Mouse (Mus musculus) gastrocnemius, adult 8-10 months (tissue): ENCODE results near the gene Arcn1. TPM values are rescaled to one million over a fixed set of nuclear protein-coding genes. Genes with fewer than 3 reads are reported as not detected.
A peak's percentile ranks its signal among the peaks of the same experiment; 100 is the strongest.
"Not testable (repeated sequence)": the region's sequence is repeated elsewhere in the genome, so short reads cannot be mapped to it uniquely, and the experiment has no call there.

Experiments
- DNase-seq, 2 experiments: peaks; one replicate each; pipeline ENCODE4 v3.0.0; 2022; ENCODE audit warnings: low spot score in 2 of 2
- total RNA-seq, 4 experiments: library from RNA; stranded (reverse); gene quantifications; 2 replicates each; pipeline ENCODE4 v1.2.4; 2022

Arcn1 gene
- 10 to 100 TPM; 73.3 to 85.5 (median 80.4) TPM for total RNA-seq

DNA sequence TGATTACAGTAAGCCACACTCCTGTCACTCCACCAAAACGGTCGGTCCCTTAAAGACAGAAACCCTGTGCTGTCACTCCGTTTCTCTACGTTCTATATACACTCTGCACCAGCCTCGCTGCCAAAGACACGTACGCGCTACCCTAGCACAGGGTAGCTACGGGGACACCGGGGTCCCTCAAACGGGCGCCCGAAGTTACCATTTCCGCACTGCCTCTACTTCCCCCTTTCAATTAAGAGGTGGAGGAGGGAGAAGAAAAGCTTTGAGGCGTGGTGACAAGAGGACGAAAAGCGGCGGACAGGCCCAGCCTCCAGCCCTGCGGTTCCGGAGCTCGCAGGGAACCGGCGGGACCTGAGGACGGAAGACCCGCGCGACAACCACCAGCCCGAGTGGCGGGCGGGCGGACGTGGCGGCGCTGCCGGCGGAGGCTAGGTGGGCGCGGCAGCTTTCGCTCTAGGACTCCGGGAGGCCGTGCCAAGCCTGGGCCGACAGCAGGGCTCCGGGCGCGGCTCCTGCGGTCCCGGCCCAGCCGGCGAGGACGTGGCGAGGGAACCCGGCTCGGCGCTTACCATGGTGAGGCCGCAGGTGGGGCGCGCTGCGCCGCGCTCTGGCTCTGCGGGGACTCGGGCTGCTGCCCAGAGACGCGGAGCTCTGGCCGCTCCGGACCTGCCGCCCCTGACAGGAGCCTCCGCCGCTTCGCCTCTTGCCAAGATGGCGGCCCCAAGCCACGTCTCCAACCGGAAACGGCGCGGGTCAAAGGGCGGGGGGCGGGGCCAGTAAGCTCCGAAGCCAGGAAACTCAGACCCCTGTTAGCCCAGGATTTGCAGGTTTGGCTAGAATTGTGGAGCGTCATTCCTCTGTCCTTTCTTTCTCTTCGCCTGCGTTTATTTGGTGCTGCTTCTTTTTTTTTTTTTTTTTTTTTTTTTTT, at the start of gene Arcn1, which contains the start of gene Ift46:
Gene Arcn1 (minus strand): TSS at position 745 of the 928 bp plus-strand sequence.
Gene Ift46 (plus strand): TSS at position 808 of the 928 bp plus-strand sequence.
- peak; percentile 66 to 77 for DNase-seq

DNA sequence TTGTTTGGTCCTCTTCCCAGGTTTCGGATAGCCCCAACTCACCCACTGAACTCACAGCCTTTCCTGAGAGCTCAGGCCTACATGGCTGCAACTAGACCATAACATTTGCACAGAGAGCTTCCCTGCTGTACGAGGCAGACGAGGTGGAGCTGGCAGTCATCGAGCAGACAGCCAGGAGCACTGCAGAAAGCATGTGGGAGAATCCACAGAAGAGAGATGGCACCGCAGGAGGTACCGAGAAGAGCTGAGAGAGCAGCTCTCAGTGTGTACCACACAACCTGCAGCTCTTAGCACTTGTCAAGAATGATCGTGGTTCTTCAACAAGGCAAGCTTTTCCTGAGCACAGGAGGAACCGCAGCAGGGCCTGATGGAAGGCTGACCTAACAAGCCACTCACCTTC, 46.5 kb upstream of the Arcn1 start:
- DNase-seq: no peak

DNA sequence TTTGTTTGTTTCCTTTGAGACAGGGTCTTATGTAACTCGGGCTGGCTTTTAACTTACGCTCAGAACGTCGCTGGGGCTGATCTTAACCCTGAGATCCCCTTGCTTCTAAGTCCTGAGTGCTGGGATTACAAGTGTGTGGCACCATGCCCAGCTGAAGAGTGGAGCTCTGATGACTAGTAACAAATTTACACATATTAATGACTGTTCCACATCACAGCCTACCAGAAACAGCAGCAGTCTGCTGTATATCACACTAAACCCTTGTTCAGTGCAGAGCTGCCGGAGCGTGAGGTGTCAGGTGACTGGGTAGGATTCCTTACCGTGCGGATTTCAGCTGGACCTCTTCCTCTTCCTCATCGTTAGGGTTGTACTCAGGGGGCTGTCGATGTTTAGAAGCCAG, 42.7 kb upstream of the Arcn1 start:
- no peak for DNase-seq

DNA sequence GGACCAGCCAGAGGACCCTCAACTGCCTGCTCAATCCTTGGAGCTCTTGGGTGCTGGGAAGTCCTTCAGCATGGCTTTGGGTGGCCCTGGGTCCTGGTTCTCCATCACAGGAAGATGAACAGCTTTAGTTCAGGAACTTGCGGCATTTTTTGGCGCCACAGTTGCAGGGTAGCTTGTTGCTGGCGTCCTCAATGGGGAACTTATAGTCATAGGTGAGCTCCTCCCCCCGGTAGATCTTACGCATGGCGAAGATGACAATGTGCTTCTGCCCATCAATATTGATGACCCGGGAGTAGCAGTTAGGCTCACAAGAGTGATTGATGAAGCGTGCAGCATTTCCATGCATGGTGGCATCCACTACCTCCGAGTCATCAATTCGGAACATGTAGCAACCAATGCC, 40.1 kb upstream of the Arcn1 start:
- DNase-seq: no peak

DNA sequence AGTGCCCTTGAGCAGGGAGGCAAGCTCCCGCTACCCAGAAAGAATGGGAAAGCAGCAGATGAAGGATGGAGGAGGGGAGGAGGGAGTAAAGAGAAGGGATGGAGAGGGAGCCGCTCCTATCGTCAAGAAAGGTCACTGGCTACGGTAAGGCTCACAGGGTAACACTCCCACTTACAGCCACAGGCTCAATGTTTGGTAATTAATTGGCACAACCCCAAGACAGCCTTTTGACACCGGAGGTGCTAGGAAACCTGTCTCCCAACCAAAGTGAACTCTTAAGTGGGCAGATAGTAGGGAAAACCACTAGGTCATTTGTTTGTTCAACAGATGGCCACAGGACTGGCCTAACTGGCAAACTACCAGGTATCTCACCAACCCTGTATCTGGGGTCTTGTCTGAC, 39.5 kb upstream of the Arcn1 start:
- DNase-seq: no peak

DNA sequence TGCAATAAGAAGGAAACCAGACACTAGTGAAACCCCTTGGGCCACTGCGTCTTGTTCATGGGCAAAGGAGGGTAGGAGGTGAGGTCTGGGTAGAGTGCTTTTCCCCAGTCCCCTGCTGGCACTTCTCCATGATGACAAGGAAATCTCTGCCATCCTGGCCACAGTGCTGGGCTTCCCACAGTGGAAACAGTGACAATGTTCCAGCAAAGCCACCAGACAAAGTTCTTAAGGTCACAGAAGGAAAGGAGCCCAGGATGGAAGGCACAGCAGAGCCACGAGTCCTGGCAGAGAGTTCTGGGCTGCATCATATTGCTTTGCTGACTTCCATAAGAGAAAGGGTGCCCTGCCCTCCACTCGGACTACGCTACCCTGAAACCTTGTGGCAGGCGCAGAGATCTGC, 37.9 kb upstream of the Arcn1 start:
- no peak for DNase-seq

DNA sequence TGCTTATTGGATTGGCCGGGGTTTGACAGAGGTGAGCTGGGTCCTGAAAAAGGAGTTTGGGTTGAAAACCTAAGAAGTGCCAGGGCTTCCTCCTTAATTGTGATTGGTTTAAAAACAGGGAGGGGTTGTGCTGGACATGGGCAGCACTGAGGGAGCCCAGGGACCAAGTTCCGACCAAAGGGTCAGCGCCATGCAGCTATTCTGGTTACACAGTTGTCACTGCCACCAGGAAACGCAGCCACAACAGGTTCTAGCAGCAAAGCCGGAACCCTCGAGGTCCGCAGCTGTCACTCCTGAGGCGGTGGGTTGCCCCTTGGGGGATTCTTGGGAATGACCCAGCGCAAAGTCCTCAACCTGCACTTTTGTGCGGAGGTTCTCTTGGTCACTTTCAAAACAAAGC, 37.0 kb upstream of the Arcn1 start:
- DNase-seq: no peak

DNA sequence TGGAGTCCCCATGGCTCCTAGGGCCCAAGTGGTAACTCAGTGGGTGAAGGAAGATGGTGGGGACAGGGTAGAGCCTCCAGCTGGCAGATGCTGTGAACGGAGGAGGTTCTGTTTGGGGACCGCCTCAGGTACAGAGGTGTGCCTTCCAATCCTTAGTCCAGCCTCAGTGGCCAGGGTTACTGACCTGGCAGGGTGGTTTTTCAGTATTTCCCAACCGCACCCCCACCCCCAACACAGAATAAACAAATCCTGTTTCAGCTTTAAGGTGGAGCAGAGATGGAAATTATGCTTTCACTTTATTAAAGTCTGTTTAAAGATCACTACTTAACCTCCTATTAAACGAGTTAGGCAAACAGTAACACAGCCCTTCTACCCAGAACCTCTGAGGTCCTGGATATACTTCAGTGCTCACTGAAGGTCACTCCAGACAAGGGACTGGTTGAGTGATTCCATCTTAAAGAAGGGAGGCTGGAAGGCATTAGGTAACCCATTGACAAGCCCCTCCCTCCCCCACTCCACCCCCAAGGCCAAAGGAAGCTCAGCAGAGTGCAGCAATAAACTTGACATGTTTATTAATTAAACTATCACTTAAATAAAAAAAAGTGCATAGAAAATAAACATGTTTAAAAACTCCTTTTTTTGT, 35.3 kb upstream of the Arcn1 start, which contains the start of gene Ttc36:
Gene Ttc36 (minus strand): TSS at position 265 of the 643 bp plus-strand sequence.
- no peak for DNase-seq

DNA sequence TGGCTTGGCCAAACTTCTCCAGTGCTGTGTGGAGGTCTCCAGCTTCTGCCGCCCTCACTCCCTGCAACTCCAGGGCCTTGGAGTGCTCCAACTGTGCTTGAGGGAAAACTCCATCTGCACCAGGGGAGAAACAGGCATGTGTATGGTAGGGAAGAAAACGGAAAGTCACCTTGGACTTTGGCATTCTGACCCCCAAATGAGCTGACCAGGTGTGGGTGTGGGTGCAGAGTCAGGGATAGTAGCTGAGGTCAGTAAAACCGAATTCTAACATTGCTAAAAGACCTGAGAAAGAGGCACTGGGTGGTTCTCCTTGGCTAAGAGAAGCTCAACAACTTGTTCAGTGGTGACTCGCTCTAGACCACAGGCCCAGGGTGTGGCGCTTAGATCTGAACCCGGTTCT, 34.0 kb upstream of the Arcn1 start:
- DNase-seq: no peak

DNA sequence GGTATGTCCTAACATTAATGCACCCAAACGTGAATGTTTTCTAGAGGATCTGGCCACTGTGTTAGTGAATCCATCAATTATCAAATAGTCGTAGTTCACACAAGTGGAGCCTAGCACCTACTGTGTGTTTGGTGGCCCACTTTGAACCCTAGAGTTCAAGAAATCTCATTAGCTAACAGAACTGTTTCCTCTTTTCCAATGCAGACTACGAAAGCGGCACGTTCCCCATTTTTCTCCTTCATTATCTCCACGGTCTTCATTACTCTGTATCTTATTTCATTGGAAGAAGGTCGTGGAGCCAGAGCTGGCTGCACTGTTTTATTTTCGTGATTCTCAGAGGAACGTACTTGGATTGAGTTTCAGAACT, 32.3 kb upstream of the Arcn1 start:
- no peak for DNase-seq

DNA sequence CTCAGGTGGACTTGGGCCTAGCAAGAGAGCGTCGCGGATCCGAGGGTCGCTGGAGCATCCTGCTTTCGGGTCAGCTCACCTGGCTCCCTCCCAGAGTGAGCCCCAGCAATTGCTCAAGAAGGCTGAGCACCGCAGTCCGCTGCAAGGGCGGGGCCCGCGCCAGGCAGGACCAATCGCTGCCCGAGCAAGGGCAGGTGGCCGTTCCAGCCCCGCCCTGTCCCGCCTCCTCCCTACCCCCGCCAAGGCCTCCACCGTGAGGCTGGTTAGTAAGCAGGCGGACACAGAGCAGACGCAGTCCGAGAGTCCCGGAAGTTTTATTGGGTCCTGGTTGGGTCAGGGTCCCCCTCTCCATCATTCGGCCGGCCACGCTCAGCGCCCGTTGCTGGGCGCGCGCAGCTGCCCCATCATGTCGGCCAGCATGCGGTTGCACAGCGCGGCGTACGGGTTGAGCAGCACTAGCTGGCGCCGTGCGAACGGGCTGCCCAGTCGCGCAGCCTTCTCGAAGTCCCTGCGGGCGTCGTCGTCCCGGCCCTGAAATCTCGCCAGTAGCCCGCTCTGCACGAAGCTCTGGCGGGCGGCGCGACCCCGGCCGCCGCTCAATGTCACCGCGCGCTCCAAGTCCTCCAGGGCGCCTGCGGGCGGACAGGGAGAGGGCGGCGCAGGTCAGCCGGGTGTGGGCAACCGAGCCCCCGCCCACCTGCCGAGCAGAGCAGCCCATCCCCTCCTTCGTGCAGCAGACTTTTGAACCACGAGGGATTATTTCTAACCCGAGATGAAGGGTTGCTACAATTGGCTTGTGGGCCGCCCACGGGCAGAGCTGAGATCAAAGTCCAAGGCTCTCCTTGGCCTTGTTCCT, 31.7 kb upstream of the Arcn1 start, which contains the start of gene Tmem25:
Gene Tmem25 (minus strand): TSS at position 206 of the 856 bp plus-strand sequence.
- peak; percentile 72 to 81 for DNase-seq

DNA sequence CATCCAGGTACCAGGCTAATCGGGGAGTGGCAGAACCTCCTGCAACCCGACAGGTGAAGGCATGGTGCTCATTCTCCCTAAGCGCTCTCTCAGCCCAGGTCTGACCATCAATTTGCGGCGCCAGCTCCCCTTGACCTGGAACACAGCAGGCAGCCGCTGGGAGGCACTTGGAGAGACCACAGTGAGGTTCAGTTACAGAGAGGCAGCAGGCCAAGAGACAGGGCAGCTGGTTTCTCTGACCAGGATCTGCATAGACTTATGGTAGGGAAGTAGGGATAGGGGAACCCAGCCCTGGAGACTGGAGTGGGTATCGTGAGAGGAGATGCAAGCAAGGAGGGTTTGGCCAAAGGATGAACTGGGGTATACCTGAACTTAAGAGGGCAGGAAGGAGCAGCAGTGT, 30.7 kb upstream of the Arcn1 start:
- DNase-seq: peak; percentile 30 to 48

DNA sequence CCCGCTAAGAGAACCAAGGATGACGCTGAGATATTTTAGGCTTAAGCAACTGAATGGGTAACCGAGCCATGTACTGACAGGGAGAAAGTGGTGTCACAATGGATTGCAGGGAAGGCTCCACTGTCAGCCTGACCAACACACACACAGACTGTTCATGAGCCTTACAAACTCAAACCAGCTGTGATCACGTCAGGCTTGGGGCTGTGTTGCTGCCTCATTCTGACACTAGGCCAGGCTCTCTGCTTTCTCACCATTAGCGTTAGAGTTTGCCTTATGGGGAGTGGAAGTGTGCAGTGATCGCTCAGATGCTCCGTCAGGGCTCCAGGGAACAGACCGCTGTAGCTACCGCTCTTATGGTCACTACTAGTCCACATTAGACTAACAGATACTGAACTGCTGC, 25.2 kb upstream of the Arcn1 start:
- no peak for DNase-seq

DNA sequence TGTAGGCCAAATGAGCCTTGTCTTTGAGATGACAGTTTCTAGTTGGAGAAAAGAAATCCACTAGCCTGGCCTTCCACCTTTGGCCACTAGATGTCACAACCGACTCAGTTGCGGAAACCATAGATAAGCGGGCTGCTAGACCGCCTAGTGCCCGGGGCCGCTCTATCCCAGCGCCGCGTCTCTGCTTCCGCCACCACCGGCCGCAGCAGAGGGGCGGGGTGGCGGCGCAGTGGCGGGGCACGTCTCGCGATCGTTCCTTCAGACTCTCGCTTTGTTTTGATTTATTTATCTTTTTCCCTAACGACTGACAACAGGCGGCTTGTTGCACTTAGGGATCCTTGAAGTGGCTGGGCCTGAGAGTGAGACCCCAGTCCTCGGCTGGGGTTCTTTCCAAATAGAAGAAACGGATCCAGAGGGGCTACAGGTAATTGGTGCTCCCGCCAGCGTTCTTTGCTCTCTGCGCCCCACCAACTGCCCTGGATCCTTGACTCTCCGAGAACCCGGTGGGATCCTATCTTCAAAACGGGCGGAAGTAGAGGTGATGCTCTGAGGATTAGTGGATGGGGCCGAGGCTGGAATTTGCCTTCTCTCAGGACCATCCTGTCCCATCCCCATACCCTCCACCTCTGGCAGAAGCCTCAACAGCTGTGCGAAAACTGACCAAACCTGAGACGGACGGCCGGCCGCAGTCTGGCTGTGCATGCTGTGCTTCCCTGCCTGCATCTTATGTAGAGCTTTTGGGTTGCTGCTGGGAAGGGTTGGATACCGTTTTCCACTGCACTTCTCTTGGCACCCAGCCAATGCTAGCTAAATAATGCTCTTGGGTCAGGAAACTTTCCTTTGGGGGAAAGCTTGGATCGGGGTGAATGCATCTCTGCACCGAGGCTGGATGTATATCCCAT, 5.4 kb upstream of the Arcn1 start:
- DNase-seq: peak; percentile 93 to 94

DNA sequence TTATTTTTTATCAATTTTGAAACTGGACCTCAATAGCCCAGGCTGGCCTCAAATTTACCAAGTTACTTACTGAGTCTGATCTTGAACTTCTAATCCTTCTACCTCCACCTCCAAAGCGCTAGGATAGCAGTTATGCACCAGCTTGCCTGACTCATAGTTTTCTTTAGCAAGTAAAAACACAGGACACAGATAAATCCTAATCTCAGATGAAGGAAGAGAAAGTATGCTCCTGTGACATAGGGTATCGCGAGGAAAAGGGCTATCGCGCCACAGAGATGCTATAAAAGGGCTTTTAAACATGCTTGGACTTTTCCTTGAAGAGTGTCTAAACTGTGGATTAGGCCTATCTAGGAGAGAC, 4.7 kb upstream of the Arcn1 start:
- no peak for DNase-seq

DNA sequence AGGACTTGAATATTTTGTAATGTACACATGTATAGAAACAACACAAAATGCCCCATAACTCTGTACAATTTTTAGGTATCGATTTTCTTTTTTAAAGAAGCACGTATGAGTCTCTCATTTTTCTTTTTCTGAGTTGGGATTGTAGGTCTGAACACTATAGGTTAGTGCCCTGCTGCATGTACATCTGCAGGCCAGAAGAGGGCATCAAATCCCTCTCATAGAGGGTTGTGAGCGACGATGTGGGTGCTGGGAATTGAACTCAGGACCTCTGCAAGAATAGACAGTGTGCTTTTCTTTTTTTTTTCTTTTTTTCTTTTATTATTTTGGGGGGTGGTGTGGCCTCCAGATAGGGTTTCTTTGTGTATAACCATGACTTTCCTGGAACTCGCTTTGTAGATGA, 3.7 kb upstream of the Arcn1 start:
- no peak for DNase-seq

DNA sequence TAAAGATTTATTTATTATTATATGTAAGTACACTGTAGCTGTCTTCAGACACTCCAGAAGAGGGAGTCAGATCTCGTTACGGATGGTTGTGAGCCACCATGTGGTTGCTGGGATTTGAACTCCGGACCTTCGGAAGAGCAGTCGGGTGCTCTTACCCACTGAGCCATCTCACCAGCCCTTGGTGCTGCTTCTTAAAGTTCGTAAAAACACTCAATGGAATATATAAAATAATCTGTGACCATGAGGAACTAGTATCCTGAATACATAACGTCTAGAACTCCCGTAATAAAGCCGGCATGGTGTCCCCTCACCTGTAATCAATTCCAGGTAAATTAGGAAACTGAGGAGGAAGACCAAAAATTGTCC, 367 bp upstream of the Arcn1 start:
- not testable (repeated sequence) for DNase-seq

DNA sequence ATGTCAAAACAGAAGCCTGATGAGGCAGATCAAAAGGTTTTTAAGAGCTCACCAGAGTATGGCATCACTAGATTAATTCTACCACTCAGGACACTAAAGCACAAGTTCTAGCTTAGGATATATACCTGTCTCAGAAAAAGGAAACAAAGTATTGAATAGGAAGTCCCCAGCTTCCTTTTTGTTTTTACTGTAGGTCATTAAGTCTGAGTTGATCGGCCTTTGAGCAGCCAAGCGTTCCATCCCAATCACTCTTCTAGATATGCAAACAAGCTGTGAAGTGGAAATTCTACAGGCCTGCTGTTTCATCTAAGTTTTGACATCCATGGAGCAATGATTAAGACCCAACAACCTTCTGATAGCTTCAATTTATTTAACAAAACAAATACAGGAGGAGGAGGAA, 6.8 kb downstream of the Arcn1 start:
- no peak for DNase-seq

DNA sequence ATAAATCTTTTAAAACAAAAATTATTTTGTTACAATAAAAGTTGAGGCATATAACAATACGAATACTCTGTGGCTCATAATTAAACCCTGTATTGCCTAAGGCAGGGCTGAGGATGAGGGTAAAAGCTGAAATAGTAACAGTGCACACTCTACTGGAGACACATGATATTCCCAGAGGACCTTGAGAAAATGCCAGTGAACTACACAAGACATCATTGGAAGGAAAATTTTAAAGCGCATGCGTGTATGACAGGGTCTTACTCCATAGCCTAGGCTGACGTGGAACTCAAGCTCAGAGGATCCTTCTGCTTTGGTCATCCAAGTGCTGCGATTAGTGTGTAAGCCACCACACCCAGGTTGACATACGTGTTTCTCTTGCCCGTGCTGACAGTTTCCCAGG, 19.2 kb downstream of the Arcn1 start:
- DNase-seq: no peak

DNA sequence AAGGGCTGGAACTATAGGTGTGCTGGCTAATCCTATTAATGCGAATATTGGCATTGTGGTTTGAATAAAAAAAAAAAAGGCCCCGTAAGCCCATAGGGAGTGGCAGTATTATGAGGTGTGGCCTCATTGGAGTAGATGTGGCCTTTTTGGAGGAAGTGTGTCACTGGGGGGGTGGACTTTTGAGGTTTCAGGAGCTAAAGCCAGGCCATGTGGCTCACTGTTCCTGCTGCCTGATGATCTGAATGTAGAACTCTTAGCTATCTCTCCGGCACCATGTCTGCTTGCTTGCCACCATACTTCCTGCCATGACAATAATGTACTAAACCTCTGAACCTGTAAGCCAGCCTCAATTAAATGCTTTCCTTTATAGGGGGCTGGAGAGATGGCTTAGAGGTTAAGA, 20.3 kb downstream of the Arcn1 start:
- DNase-seq: no peak

DNA sequence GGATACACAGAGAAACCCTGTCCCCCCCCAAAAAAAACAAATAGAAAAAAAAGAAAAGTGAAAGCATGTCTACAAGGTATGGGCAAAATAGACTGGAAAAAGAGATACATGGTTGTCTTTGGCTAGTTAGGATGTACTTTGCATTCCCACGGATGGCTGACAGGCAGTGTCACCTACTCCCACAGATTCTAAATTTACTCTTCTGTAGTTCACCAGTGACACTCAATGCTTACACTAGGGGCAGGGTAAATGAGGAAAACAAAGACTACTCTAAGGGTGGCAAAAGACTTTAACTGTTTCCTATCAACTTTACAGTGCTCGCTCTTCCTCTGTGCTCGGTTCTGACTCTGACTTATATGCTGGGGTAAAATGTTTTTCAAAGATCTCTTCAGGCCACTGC, 21.0 kb downstream of the Arcn1 start:
- no peak for DNase-seq
